Mouse (Mus musculus): ENCODE results near the gene Spata20. TPM values are rescaled to one million over a fixed set of nuclear protein-coding genes. Genes with fewer than 3 reads are reported as not detected.

Gene Spata20
- polyA plus RNA-seq, 1 experiment: not detected

GRCm38 (mm10) chr11:94483921-94484320 is 2.1 kb downstream of the Spata20 start:
- Histone ChIP-seq H3K4me1 (peaks cover 10% of the 10 kb centered on the region), H3K27me3 (replicated peaks) (peaks cover 98% of the 10 kb centered on the region), H3K9me3 (no peaks in the 10 kb centered on the region), H3K4me3 (replicated peaks) (no peak overlapping the region), H3K36me3 (replicated peaks; ENCODE audit: low read length) (no peaks in the 10 kb centered on the region)
- TF ChIP-seq FLI1 (IDR thresholded peaks at IDR 0.05; ENCODE audit: low read length): no peak
- TF ChIP-seq GATA1 (IDR thresholded peaks at IDR 0.05; ENCODE audit: borderline replicate concordance, low read length): no peak

- Histone ChIP-seq H3K36me3 (replicated peaks; ENCODE audit: low read length) (no peaks in the 10 kb centered on the region), H3K4me3 (replicated peaks) (peak overlapping the region; percentile 14), H3K27me3 (replicated peaks) (peaks cover 99% of the 10 kb centered on the region), H3K9me3 (no peaks in the 10 kb centered on the region), H3K4me1 (peaks cover 10% of the 10 kb centered on the region)
- TF ChIP-seq GATA1 (IDR thresholded peaks at IDR 0.05; ENCODE audit: borderline replicate concordance, low read length): no peak
- TF ChIP-seq FLI1 (IDR thresholded peaks at IDR 0.05; ENCODE audit: low read length): no peak
Observed at GRCm38 (mm10) chr11:94483436-94483835, 2.5 kb downstream of the Spata20 start.

- Histone ChIP-seq H3K27me3 (replicated peaks) (peaks cover 99% of the 10 kb centered on the region), H3K4me1 (peaks cover 10% of the 10 kb centered on the region), H3K9me3 (no peaks in the 10 kb centered on the region), H3K36me3 (replicated peaks; ENCODE audit: low read length) (no peaks in the 10 kb centered on the region), H3K4me3 (replicated peaks) (no peak overlapping the region)
- TF ChIP-seq FLI1 (IDR thresholded peaks at IDR 0.05; ENCODE audit: low read length) (no peak), GATA1 (IDR thresholded peaks at IDR 0.05; ENCODE audit: borderline replicate concordance, low read length) (no peak)
Observed at GRCm38 (mm10) chr11:94482738-94483137, 3.2 kb downstream of the Spata20 start.

- Histone ChIP-seq H3K4me1 (peaks cover 10% of the 10 kb centered on the region), H3K9me3 (no peaks in the 10 kb centered on the region), H3K36me3 (replicated peaks; ENCODE audit: low read length) (no peaks in the 10 kb centered on the region), H3K27me3 (replicated peaks) (peaks cover 99% of the 10 kb centered on the region), H3K4me3 (replicated peaks) (no peak overlapping the region)
- TF ChIP-seq FLI1 (IDR thresholded peaks at IDR 0.05; ENCODE audit: low read length) (no peak), GATA1 (IDR thresholded peaks at IDR 0.05; ENCODE audit: borderline replicate concordance, low read length) (no peak)
Observed at GRCm38 (mm10) chr11:94481963-94482362, 4.0 kb downstream of the Spata20 start.

GRCm38 (mm10) chr11:94480382-94480781 is 5.6 kb downstream of the Spata20 start:
- H3K4me1 ChIP-seq: peaks cover 3% of the 10 kb centered on the region; the same call in 1 of the 2 replicates
- TF ChIP-seq GATA1 (IDR thresholded peaks at IDR 0.05; ENCODE audit: borderline replicate concordance, low read length) (no peak), FLI1 (IDR thresholded peaks at IDR 0.05; ENCODE audit: low read length) (no peak)
- H3K27me3 ChIP-seq (replicated peaks): peaks cover 99% of the 10 kb centered on the region
- H3K9me3 ChIP-seq: no peaks in the 10 kb centered on the region
- H3K36me3 ChIP-seq (replicated peaks; ENCODE audit: low read length): no peaks in the 10 kb centered on the region
- peak overlapping the region; percentile 8 for H3K4me3 ChIP-seq (replicated peaks)

GRCm38 (mm10) chr11:94477651-94478050 is 8.3 kb downstream of the Spata20 start:
- peaks cover 26% of the 10 kb centered on the region for H3K4me1 ChIP-seq
- no peaks in the 10 kb centered on the region for H3K9me3 ChIP-seq
- H3K27me3 ChIP-seq (replicated peaks): peaks cover 99% of the 10 kb centered on the region
- H3K4me3 ChIP-seq (replicated peaks): no peak overlapping the region
- TF ChIP-seq FLI1 (IDR thresholded peaks at IDR 0.05; ENCODE audit: low read length) (no peak), GATA1 (IDR thresholded peaks at IDR 0.05; ENCODE audit: borderline replicate concordance, low read length) (no peak)
- H3K36me3 ChIP-seq (replicated peaks; ENCODE audit: low read length): no peaks in the 10 kb centered on the region

- TF ChIP-seq FLI1 (IDR thresholded peaks at IDR 0.05; ENCODE audit: low read length) (no peak), GATA1 (IDR thresholded peaks at IDR 0.05; ENCODE audit: borderline replicate concordance, low read length) (no peak)
- Histone ChIP-seq H3K4me1 (peaks cover 28% of the 10 kb centered on the region), H3K27me3 (replicated peaks) (peaks cover 99% of the 10 kb centered on the region), H3K4me3 (replicated peaks) (no peak overlapping the region), H3K36me3 (replicated peaks; ENCODE audit: low read length) (no peaks in the 10 kb centered on the region), H3K9me3 (no peaks in the 10 kb centered on the region)
Observed at GRCm38 (mm10) chr11:94475722-94476121, 10.3 kb downstream of the Spata20 start.

- Histone ChIP-seq H3K9me3 (no peaks in the 10 kb centered on the region), H3K4me1 (peaks cover 28% of the 10 kb centered on the region), H3K36me3 (replicated peaks; ENCODE audit: low read length) (no peaks in the 10 kb centered on the region), H3K27me3 (replicated peaks) (peaks cover 98% of the 10 kb centered on the region), H3K4me3 (replicated peaks) (peak overlapping the region; percentile 88)
- TF ChIP-seq GATA1 (IDR thresholded peaks at IDR 0.05; ENCODE audit: borderline replicate concordance, low read length) (no peak), FLI1 (IDR thresholded peaks at IDR 0.05; ENCODE audit: low read length) (no peak)
Observed at GRCm38 (mm10) chr11:94474544-94474910, 11.5 kb downstream of the Spata20 start.

GRCm38 (mm10) chr11:94473707-94474543 is 12.1 kb downstream of the Spata20 start, which contains the start of gene Cacna1g:
TSS of gene Cacna1g (minus strand) at chr11:94474198.
- Histone ChIP-seq H3K9me3 (no peaks in the 10 kb centered on the region), H3K4me3 (replicated peaks) (peak within 1 kb of the TSS; percentile 88), H3K27me3 (replicated peaks) (peaks cover 98% of the 10 kb centered on the region), H3K36me3 (replicated peaks; ENCODE audit: low read length) (no peaks in the 10 kb centered on the region), H3K4me1 (peaks cover 28% of the 10 kb centered on the region)
- TF ChIP-seq FLI1 (IDR thresholded peaks at IDR 0.05; ENCODE audit: low read length) (no peak), GATA1 (IDR thresholded peaks at IDR 0.05; ENCODE audit: borderline replicate concordance, low read length) (no peak)

Measured in megakaryocyte, embryonic 14.5 days (primary cell).